Mouse (Mus musculus): Measurements from ENCODE around the gene Tpd52l2.

GRCm38 (mm10) chr2:181470285-181470684 lies 26.7 kb upstream of the Tpd52l2 start:
- TF ChIP-seq CTCF (IDR thresholded peaks at IDR 0.05; ENCODE audit: low read depth, low read length) (no peak), POLR2A (IDR thresholded peaks at IDR 0.05; ENCODE audit: extremely low read depth, insufficient read depth, low read length) (no peak)

All from liver, adult 2 months (tissue).